Mouse (Mus musculus) central nervous system, embryonic 18 days (tissue): ENCODE measurements around the gene Prdm4. TPM values are rescaled to one million over a fixed set of nuclear protein-coding genes. Genes with fewer than 3 reads are reported as not detected.

Source experiments
- polyA plus RNA-seq: library from polyadenylated mRNA; depleted of rRNA; stranded (reverse); fragments of >200 nt; gene quantifications from 2 replicates; pipeline ENCODE4 v1.2.3, GENCODE M21; 2012; rRNA removed

Prdm4 gene
- 49.0 and 49.3 TPM in 2 replicates for polyA plus RNA-seq

DNA sequence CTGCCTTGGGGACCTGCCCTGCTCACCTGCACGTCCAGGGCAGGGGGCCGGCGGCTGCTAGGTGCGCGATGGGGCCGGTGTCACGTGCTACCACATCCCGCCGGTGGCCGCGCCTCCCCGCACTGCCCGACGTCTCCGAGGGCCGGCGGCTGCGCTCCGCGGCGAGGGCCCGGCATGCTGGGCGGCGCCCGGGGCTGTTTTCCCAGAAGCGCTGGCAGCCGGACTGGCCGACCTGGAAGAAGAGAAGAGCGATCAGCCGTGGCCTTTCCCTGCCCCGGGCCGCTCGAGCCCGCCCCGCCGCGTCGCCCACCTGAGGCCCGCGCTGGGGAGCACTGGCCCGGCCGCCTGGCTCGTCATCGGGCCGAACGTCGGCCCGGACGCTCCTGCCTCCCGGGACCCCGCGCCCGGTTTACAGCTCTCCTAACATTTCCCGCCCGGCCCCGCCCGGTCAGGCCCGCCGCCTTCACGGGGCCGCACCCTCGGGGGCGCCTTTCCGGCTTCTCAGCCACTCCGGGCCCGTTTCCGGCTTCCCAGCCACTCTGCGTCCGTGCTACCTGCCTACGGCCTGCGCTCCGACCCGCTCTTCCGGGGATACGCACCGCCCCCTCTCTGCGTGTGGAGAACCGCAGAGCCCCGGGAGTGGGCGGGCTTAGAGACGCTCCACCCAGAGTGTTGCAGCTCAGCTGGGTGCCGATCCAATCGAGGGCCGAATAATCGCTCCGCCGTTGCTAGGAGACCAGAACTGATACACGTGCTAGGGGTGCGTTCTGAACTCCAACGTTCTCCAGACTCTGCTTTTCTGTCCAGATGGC is at the start of gene Prdm4:
Gene Prdm4 (minus strand): TSS at position 645 of the 812 bp plus-strand sequence.

DNA sequence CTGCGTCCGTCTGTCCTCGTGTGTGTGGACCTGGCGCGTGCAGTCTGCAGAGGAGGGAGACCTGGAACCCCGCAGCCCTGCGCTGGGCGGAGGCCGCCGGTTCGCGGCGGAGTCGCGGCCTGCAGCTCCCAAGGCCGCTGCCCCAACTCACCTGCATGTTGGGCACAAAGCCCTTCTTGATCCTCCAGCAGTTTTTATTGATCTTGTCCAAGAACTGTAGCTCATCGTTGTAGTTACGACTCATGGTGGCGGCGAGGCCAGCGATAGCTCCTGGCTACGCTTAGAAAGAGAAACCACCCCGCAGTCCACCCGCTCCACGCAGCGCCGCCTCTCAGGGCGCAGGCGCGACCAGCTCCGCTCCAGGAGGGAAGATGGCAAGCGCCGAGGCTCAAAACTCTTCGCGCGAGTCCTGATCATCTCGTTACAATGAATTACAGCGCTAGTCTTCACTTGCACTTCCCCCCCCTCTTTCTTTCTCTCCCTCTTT is 40.6 kb upstream of the Prdm4 start, which contains the start of gene Rtcb:
Gene Rtcb (minus strand): TSS at position 360 of the 487 bp plus-strand sequence.

DNA sequence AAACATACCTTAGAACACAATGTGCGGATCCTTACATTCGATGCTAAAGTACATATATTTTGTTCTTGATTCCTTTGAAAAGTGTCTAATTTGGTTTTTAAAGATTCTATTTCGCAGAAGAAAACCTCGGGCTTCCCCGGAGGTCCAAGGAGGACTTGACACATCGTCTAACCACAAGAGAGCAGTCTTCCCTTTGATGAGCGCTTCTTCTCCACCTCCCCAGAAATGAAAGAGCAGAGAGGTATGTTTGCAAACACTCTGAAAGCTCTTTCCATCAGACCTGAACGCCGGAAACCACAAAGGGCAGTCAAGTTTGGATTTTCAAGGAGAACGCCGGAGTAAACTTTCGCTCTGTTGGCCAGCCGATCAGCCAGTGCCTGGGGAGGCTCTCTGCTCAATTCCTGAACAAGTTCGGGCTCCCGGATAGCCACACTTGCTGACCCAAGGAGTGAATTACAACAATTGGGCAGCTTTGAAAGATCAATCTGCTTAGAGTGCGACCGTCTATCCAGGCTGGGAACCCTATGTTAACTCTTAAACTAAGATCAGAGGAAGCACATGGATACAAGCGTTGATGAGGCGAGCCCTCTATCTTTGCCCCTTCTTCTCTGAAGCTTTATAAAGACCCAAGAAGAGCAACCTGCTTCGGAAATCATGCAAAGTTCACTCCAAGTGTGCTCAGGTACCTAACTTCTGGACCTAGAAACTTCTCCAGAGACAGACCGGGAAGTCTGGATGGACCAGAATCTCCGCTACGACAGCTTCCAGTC is 10.9 kb upstream of the Prdm4 start, which contains the start of gene Ascl4:
Gene Ascl4 (plus strand): TSS at position 6 of the 770 bp plus-strand sequence.

Other genes starting within 250 kb of the Prdm4 start
- 44.8 and 45.4 TPM in 2 replicates for gene Pwp1, start 87.6 kb downstream of the Prdm4 start, polyA plus RNA-seq
- 0.25 and 0.27 TPM in 2 replicates for gene Ascl4, start 10.5 kb upstream of the Prdm4 start, polyA plus RNA-seq
- 163 and 164 TPM in 2 replicates for gene Rtcb, start 40.7 kb upstream of the Prdm4 start, polyA plus RNA-seq
- 0.03 TPM in 1 of 2 replicates, not detected in the other for gene Bpifc, start 94.8 kb upstream of the Prdm4 start, polyA plus RNA-seq
- 18.7 and 20.6 TPM in 2 replicates for gene Fbxo7, start 104.8 kb upstream of the Prdm4 start, polyA plus RNA-seq